Mouse (Mus musculus) heart, adult 2 months (tissue): Measurements from ENCODE around the gene Magee1.

ENCODE experiments used
- CTCF ChIP-seq: fragments of 200-600 bp; IDR thresholded peaks from 2 replicates; pipeline ENCODE4 v1.8.1; 2022; ENCODE audit warnings: antibody characterized with exemption, mild to moderate bottlenecking, moderate library complexity
- EP300 ChIP-seq: fragments of 200-500 bp; IDR thresholded peaks from 2 replicates; pipeline ENCODE4 v1.6.1; 2011; ENCODE audit warnings: low read depth, low read length, control low read depth; ENCODE audit not compliant: insufficient read depth
- POLR2A ChIP-seq: fragments of 200-500 bp; IDR thresholded peaks from 2 replicates; pipeline ENCODE4 v1.6.1; 2011; ENCODE audit warnings: mild to moderate bottlenecking, low read depth, low read length, control low read depth; ENCODE audit not compliant: insufficient read depth

DNA sequence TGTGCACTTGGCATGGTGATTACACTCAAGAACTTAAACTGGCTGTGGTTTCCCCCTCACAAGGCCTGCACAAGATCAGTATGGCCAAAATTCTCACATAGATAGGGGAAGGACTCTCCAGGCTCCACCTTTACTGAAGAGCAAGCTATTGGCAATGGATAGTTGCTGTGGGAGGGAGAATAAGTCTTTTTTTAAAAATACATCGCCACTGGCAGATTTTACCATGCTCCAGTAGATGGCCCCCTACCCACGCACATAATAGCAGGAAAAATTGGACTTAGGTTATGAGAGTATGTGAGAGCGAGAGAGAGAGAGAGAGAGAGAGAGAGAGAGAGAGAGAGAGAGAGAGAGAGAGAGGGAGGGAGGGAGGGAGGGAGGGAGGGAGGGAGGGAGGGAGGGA, 4.7 kb downstream of the Magee1 start:
- TF ChIP-seq POLR2A: no peak
- peak; percentile 25; the same call in 1 of the 2 replicates for TF ChIP-seq CTCF
- TF ChIP-seq EP300: no peak
